Mouse (Mus musculus): Measurements from ENCODE around the gene Brwd1.
A peak's percentile ranks its signal among the peaks of the same experiment; 100 is the strongest.

The Brwd1 gene

DNA sequence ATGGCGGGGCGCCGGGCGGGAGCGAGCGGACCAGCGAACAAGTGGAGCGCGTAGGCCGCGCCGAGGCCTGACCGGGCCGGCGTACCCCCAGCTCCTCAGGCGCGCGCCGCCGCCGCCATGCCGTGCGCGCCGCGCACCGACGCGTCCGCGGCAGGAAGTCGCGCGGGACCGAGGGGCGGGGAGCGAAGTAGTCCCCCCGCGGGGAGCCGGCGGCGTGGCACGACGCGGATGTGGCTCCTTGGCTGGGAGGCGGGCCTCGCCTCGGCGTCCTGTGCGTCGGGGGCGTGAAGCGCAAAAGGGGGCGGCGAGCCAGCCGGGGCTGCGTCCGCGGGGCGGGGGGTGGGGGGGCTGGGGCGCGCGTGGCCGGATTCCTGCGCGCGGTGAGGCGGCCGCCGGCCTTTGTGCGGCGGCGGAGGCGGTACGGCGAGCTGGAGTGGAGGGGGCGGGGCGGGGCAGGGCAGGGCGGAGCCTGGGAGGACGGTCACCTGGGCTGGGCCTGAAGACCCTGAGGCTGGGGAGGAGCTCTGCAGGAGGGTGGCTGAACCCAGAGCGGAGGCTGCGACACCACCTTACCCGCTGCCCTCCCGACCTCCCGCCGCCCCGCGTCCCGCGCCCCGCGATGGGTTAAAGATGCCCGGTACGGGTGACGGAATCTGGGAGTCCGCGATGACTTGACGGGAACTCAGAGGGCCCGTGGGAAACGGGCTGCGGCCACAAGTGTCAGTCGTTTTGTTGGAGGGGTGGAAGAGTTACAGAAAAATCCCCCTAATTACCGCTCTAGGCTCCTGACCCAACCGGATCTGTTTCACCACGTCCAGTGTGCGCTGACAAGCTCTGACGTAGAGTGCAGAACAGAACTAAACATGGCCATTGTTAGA lies at the start of gene Brwd1:
Gene Brwd1, minus strand, starts transcription at position 226 of the 878 bp plus-strand sequence.
- DNase-seq (ENCODE audit: low read depth, low spot score) = peak; percentile 92

DNA sequence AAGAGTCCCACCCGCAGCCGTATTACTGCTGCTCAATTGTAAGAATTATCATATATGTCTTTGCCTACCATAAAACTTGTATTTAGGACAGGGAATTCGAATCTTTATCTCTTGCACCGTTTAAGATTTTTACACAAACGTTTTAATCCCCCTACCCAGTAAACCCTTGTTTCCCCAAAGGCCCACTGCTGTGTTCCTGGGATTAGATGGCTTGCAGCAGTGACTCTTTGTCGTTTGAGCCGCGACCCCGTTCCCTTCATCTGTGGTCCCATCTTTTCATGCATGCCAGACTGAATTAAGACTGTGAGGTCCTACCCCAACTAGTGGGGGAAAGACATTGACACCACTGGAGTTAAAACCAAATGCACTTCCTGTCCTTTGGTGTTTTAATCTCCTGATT lies 46.1 kb upstream of the Brwd1 start:
- no peak for DNase-seq (ENCODE audit: low read depth, low spot score)

DNA sequence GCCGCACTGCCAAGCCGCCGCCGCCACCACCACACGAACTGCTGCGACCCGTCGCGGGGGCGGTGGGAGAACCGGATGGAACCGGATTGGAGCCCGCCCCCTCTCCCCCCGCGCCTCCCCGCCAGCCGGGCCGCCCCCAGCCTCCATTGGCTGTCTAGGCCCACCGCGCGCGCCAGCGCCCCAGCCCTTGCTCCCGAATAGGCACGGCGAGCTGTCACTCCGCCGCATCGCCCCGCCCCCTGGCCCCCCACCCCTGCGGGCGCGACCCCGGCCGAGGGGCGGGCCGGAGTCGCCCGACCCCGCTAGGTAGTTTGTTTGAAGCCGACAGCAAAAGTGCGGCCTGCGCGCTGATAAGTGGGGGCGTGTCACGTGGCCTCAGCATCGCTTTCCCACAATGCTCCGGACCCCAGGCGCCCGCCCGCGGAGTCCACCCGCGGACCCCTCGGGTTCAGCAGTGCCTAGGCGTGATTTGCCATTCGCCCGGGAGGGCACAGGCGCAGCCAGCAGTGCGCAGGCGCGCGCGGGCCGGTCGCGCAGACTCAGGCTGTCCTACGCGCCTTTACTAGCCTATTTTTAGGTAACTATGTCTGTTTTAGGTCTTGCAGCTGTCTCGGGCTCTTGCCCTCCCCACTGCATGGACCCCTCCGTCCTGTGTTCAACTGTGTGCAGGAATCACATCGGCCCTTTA lies 45.5 kb upstream of the Brwd1 start, which contains the start of gene Hmgn1:
Gene Hmgn1, minus strand, starts transcription at position 73 of the 688 bp plus-strand sequence.
- DNase-seq (ENCODE audit: low read depth, low spot score) = peak; percentile 99

DNA sequence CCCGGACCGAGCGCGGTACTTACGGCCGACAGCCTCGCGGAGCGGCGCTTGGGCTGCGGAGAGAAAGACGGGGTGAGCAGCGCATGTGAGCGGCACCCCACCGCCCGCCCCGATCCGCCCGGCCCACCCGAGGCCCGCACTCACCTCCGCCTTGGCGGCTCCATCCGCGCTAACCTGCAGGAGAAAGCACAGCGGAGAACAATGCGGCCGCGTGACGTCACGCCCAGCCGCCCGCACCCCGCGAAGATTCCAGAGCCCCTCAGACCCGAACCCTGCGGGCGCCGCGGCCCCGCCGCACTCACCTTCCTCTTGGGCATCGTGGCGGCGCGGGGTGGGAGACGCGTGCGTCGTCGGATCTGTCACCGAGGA lies 44.9 kb upstream of the Brwd1 start:
- no peak for DNase-seq (ENCODE audit: low read depth, low spot score)

DNA sequence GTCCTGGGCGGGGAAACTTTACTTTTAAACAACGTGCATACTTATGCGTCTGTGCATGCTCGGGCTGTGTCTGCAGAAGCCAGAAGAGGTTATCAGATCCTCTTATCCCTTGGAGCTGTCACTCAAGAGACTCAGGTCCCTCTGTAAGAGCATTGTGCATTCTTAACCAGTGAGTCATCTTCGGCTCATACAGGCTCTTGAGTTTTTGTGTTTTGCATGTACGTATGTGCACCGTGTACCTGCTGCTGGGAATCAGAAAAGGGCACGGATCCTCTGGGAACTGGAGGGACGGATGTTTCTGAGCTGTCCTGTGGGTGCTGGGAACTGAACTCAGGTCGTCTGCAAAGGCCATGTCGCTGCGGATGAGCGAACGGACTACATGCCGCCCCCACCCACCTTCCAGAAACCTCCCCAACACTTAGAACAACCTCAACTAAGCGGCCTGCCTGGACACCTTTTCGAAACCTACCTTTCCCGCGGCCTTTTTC lies 44.4 kb upstream of the Brwd1 start:
- peak; percentile 81 for DNase-seq (ENCODE audit: low read depth, low spot score)

DNA sequence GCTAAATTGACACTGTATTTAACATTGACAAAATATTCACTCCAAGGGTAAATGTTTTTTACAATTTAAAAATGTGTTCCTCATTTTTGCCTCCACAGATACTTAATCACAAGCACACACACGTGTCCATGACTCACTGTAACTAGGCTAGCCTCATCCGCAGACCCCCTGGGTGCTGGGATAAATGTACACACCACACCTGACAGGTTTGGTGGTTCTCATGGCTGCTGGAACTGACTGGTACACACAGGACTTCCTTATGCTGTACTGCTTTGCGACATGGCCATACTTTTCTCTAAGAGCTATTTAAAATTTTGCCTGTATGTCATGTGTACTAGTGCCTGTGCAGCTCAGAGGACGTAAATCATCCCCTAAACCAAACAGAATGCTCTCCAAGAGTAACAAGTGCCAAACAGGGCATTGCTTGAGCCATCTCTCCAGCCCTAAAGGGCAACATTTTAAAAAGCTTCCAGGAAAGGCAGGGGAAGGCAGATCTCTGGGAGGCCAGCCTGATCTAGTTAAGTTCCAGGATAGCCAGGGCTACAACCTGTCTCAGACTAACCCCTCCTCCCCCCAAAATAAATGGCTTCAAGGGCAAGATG lies 37.8 kb upstream of the Brwd1 start:
- DNase-seq (ENCODE audit: low read depth, low spot score) = no peak

DNA sequence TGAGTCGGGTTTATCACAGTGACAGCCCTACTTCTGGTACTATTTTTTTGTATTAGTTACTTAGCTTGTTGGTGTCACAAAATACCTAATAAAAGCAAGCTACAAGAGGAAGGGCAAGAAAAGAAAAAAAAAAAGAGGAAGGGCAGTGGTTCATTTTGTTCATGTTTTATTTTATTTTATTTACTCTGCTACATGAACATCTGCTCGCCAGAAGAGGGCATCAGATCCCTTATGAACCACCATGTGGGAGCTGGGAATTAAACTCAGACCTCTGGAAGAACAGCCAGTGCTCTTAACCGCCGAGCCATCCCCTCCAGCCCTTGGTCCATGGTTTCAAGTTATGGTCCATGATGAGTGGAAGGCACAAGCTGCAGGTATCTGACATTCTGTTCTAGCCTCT lies 32.4 kb upstream of the Brwd1 start:
- peak; percentile 74 for DNase-seq (ENCODE audit: low read depth, low spot score)

GRCm38 (mm10) chr16:96112769-96113168 lies 30.4 kb upstream of the Brwd1 start:
- no peak for DNase-seq (ENCODE audit: low read depth, low spot score)

DNA sequence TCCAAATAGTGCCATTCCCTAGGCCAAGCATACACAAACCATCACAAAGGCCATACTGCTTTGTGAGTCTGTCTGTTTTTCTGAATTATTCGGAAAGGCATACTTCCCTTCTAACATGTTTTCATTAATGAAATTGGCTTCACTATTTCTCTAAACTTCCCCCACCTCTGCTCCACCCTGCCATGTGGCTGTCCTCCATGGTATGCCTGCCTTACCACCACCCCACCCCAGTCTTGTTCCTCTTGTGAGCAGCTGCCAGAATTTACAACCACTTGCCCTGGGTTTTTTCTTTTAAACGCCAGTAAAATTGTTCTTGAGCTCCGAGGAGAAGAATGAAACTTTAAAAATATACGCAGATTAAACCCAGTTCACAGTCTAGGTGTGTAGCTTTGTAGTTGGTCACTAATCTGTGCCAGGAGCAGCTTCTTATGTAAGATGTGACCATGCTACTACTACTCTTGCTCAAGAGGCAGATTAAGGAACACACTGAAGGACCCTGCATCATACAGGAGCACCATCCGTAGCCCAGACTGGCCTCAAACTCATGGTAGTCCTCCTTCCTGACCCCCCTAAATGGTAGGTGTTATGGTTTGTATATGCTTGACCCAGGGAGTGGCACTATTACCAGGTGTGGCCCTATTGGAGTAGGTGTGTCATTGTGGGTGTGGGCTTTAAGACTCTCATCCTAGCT lies 28.5 kb upstream of the Brwd1 start:
- no peak for DNase-seq (ENCODE audit: low read depth, low spot score)

- no peak for DNase-seq (ENCODE audit: low read depth, low spot score)
Measured at GRCm38 (mm10) chr16:96109673-96110072, 27.3 kb upstream of the Brwd1 start.

GRCm38 (mm10) chr16:96103036-96103435 lies 20.7 kb upstream of the Brwd1 start:
- peak; percentile 89 for DNase-seq (ENCODE audit: low read depth, low spot score)

- peak; percentile 65 for DNase-seq (ENCODE audit: low read depth, low spot score)
Measured at GRCm38 (mm10) chr16:96097811-96098210, 15.5 kb upstream of the Brwd1 start.

DNA sequence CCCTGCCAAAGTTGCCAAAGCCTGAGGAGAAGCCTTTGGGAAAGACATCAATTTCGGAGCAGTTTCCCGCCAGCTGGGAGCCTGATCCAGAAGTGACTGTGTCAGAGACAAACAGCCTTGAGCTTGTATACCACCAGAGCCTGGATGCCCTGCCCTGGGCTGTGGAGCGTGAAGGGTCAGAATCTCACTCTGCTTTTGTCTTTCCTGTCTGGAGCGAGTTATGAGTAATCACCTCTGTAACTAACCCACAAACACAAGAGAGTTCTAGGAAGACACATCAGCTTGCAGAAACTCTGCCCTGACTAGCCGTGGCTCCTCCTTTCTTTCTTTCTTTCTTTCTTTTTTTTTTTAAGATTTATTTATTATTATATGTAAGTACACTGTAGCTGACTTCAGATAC lies 13.6 kb upstream of the Brwd1 start:
- DNase-seq (ENCODE audit: low read depth, low spot score) = no peak

DNA sequence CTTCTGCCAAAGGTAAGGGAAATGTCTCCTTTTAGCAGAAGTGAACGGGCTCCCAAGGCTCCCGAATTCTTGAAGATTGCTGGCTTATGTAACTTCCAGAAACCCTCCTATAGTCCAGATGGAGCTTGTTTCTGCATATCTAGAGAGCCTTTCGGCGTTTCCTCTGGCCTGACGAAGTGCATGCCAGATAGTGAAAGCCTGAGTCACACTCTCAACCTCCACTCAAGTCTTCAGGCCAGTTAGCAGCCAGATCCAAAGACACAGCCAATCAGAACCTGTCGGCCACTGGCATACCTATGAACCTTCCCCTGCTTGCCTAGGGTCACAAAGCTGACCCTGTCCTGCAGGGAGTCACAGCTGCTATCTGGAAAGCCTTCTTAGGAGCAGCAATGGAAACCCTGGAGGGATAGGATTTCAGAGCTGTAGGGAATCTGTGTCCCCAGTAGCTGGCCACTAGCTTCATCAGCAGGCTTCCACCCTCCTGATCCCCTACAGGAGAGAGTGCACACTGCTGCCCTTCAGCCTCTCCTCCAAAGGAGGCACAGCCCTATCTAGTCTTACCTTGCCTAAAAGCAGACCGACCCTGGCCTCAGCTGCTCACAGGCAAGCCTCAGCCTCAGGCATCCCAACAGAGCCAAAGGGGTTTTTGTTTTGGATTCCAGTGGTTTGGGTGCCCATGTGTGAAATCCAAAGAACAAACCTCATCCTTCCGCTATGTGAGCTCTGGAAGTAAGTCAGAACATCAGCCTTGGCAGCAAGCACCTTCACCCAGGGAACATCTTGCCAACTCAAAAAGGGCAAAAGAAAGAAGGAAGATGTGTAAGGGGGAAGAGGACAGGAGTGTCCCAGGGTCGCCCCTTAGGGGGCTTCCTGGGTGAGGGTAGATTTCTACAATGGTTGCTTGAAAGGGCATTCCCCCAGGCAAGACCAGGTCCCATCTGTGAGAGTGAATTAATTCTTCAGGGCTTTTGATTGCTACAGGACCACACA lies 9.5 kb upstream of the Brwd1 start:
- DNase-seq (ENCODE audit: low read depth, low spot score) = no peak

DNA sequence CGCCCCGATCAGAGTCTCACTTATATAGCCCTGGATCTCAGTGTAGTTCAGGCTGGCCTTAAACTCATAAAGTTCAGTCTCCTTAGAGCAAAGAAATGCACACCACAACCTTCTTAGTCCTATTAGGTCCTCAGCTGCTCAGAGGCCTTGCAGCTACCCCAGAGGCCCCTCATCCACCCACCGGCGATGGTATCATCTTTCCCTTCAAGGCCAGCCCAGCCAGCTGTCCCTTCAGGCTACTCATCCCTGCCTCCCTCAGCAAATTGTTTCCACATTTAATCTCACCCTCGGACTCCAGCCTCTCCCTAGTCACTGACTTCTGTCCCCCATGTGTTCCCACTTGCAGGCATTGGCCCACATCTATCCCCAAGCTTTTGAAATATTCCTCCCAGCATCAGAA lies 5.8 kb upstream of the Brwd1 start:
- DNase-seq (ENCODE audit: low read depth, low spot score) = no peak

- DNase-seq (ENCODE audit: low read depth, low spot score) = no peak
Measured at GRCm38 (mm10) chr16:96087436-96087835, 5.1 kb upstream of the Brwd1 start.

GRCm38 (mm10) chr16:96087001-96087400 lies 4.7 kb upstream of the Brwd1 start:
- peak; percentile 79 for DNase-seq (ENCODE audit: low read depth, low spot score)

- no peak for DNase-seq (ENCODE audit: low read depth, low spot score)
Measured at GRCm38 (mm10) chr16:96085597-96085996, 3.3 kb upstream of the Brwd1 start.

- peak; percentile 84 for DNase-seq (ENCODE audit: low read depth, low spot score)
Measured at GRCm38 (mm10) chr16:96083179-96083646, 887 bp upstream of the Brwd1 start.

DNA sequence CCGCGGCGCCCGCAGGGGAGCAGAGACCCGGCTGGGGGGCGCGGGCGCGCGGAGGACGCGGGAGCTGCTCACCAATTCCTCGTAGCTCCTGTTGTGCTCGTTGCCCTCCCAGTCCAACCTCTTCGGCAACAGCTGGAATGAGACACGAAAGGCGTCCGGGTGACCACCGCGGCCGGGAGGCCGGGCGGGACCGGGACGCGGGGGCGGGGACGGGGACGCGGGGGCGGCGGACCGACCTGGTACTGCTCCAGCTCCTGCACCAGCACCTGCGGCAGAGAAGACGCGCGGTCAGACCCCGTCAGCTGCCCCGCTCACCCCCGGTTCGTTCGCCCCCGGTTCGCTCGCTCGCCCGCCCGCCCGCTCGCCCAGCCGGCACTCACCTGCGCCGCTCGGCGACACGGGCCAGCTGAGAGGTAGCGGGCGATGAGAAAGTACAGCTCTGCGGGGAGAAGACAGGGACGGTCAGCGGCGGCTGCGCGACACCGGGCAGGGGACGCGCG lies 534 bp downstream of the Brwd1 start:
- DNase-seq (ENCODE audit: low read depth, low spot score) = peak; percentile 59

Data from R1 (cell line).